Mouse (Mus musculus) macrophage (primary cell): ENCODE data around the gene Dhdh. TPM values are rescaled to one million over a fixed set of nuclear protein-coding genes. Genes with fewer than 3 reads are reported as not detected.
A peak's percentile ranks its signal among the peaks of the same experiment; 100 is the strongest.
"Not testable (repeated sequence)": the region's sequence is repeated elsewhere in the genome, so short reads cannot be mapped to it uniquely, and the experiment has no call there.

ENCODE experiments used
- H3K27ac ChIP-seq: fragments of 350-480 bp; formaldehyde crosslinking; 2 replicates; pipeline ENCODE4 v1.9.0; 2021
- H3K36me3 ChIP-seq: fragments of 350-480 bp; formaldehyde crosslinking; 2 replicates; pipeline ENCODE4 v1.9.0; 2021; ENCODE audit errors: inconsistent target
- H3K4me3 ChIP-seq: fragments of 350-480 bp; formaldehyde crosslinking; 2 replicates; pipeline ENCODE4 v1.9.0; 2021; ENCODE audit errors: inconsistent target
- H3K79me2 ChIP-seq: fragments of 350-480 bp; formaldehyde crosslinking; 2 replicates; pipeline ENCODE4 v1.9.0; 2021; ENCODE audit errors: inconsistent target
- WGBS: methylation state at CpG from one replicate; pipeline ENCODE4 v1.1.7; 2026; ENCODE audit warnings: inconsistent platforms; ENCODE audit not compliant: missing documents; 5-methylcytosine and 5-hydroxymethylcytosine counted together
- polyA plus RNA-seq: library from polyadenylated mRNA; stranded (reverse); fragments of 250-400 nt; gene quantifications from 3 replicates; pipeline ENCODE4 v1.2.4, GENCODE M21; 2018; ENCODE audit warnings: inconsistent platforms

Gene Dhdh
- polyA plus RNA-seq, 1 experiment from 2014 or later = 24.6 TPM

GRCm38 (mm10) chr7:45470869-45471268 is 17.7 kb downstream of the Dhdh start:
- Histone ChIP-seq H3K4me3 (no peak overlapping the region), H3K27ac (no peak overlapping the region), H3K79me2 (peaks cover 6% of the 10 kb centered on the region), H3K36me3 (no peaks in the 10 kb centered on the region; the same call in 1 of the 2 replicates)
- WGBS = 7% methylated on average over 3 of the region's 3 CpGs

DNA sequence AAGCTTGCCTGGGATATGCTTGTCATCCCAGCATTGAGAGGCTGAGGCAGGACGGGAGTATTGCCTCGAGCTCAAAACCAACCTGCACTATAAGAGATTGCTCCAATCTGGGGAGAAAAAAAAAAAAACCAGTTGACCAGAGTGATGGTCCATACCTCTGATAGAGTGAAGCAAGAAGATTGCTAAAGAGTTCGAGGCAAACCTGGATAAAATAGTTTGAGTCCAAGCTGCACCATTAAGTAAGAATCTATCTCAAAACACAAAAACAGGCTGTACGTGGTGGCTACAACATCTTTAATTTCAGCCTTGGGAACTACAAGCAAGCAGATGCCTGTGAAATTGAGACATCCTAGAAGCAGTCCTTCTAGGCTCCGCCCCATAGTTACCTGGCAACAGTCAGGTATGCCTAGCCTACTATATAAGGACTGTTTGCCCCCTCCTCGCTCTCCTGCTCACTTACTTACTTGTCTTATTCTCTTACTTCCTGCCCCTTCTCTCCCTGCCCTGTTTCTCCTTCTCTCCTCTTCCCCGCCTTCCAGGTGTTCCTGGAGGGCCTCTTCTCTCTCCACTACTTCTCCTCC is 21.4 kb downstream of the Dhdh start:
- H3K36me3 ChIP-seq = peaks cover 26% of the 10 kb centered on the region; the same call in 1 of the 2 replicates
- H3K4me3 ChIP-seq = peak overlapping the region; percentile 12; the same call in 1 of the 2 replicates
- no peak overlapping the region for H3K27ac ChIP-seq
- WGBS = 59% methylated on average over 6 of the region's 7 CpGs
- H3K79me2 ChIP-seq = peaks cover 42% of the 10 kb centered on the region

- WGBS = under 1% methylated on average over 56 of the region's 58 CpGs
- H3K79me2 ChIP-seq = peaks cover 49% of the 10 kb centered on the region
- peak within 1 kb of the TSS; percentile 93 for H3K4me3 ChIP-seq
- peaks cover 32% of the 10 kb centered on the region; the same call in 1 of the 2 replicates for H3K36me3 ChIP-seq
- H3K27ac ChIP-seq = peak within 1 kb of the TSS; percentile 95
These were observed 22.1 kb downstream of the Dhdh start, which contains the start of gene Bax for GRCm38 (mm10) chr7:45466283-45467089. Gene Bax, minus strand, starts transcription at chr7:45466898.

- WGBS = 97% methylated on average over 9 of the region's 9 CpGs
- Histone ChIP-seq H3K27ac (peak overlapping the region; percentile 95), H3K36me3 (peaks cover 33% of the 10 kb centered on the region; the same call in 1 of the 2 replicates), H3K79me2 (peaks cover 55% of the 10 kb centered on the region), H3K4me3 (peak overlapping the region; percentile 93)
These were observed 23.1 kb downstream of the Dhdh start for GRCm38 (mm10) chr7:45465549-45465948.

DNA sequence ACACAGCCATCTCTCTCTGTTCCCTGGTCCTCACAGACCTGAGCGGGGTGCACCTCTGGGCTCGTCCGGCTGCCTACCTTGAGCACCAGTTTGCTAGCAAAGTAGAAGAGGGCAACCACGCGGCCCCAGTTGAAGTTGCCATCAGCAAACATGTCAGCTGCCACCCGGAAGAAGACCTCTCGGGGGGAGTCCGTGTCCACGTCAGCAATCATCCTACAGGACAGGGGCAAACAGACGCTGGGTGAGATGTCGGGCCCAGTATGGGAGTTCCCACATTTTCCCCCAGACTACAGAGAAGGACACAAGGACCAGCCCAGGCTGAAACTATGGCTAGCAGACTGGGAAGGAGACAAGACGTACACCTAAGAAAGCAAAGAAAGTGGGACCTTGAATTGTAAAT is 23.5 kb downstream of the Dhdh start:
- peaks cover 33% of the 10 kb centered on the region; the same call in 1 of the 2 replicates for H3K36me3 ChIP-seq

GRCm38 (mm10) chr7:45463987-45464778 is 24.4 kb downstream of the Dhdh start:
- Histone ChIP-seq H3K27ac (0 out of 2 replicates have a peak overlapping the region, but pooled peaks have one; percentile 19), H3K4me3 (no peak overlapping the region; the same call in 1 of the 2 replicates), H3K36me3 (peaks cover 33% of the 10 kb centered on the region; the same call in 1 of the 2 replicates), H3K79me2 (peaks cover 65% of the 10 kb centered on the region)
- WGBS = 97% methylated on average over 7 of the region's 7 CpGs

More for the DNA sequence above, 23.5 kb downstream of the Dhdh start:
- Histone ChIP-seq H3K79me2 (peaks cover 59% of the 10 kb centered on the region), H3K27ac (peak overlapping the region; percentile 95), H3K4me3 (peak overlapping the region; percentile 93)
- 90% methylated on average over 12 of the region's 12 CpGs for WGBS

DNA sequence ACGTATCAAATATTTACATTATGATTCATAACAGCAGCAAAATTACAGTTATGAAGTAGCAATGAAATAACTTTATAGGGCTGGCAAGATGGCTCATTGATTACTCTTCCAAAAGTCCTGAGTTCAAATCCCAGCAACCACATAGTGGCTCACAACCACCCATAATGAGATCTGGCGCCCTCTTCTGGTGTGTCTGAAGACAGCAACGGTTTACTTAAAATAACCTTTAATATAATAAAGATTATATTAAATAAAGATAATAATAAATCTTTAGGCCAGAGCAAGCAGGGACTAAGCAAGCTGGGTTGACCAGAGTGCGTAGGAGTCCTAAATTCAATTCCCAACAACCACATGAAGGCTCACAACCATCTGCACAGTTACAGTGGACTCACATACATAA is 25.7 kb downstream of the Dhdh start:
- H3K36me3 ChIP-seq = peaks cover 33% of the 10 kb centered on the region; the same call in 1 of the 2 replicates
- H3K27ac ChIP-seq, H3K4me3 ChIP-seq: not testable (repeated sequence)
- WGBS = 68% methylated on average over 3 of the region's 4 CpGs
- H3K79me2 ChIP-seq = peaks cover 78% of the 10 kb centered on the region

DNA sequence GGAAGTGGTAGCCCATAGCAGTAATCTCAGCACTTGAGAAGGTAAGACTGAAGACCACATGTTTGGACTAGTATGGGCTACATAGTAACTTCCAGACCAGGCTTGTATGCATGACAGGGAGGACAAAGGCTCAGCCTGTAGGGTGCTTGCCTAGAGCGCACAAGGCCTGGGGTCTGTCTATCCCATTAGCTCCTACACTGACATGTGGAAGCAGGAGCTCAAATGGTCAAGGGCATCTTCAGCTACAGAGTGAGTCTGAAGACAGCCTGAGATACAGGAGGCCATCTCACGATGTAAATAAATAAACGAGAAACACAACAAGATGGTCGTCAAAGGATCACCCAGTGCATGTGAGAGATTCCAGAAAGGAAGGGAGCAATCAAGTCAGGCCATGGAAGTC is 26.3 kb downstream of the Dhdh start:
- Histone ChIP-seq H3K79me2 (peaks cover 83% of the 10 kb centered on the region), H3K4me3 (no peak overlapping the region), H3K36me3 (peaks cover 33% of the 10 kb centered on the region; the same call in 1 of the 2 replicates), H3K27ac (peak overlapping the region; percentile 100; the same call in 1 of the 2 replicates)
- WGBS = 96% methylated on average over 4 of the region's 4 CpGs

- peak overlapping the region; percentile 100 for H3K27ac ChIP-seq
These were observed 26.8 kb downstream of the Dhdh start for GRCm38 (mm10) chr7:45461781-45462180.

DNA sequence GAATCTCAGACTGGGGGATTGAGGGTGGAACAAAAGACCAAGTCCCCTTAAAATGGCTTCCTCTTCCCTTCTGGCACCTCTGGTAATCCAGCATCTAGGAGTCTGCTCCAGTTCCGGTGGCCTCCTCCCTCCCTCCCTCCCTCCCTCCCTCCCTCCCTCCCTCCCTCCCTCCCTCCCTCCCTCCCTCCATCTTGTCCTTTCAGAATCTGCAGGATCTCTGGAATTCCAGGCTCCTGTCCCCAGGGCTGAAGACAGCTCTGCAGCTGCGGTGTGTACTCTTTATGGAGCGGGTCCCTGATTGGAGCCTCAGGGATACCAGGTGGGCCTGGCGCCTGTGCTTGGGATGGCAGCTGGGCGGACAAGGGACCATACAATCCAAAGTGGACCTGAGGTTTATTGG is 27.3 kb downstream of the Dhdh start:
- Histone ChIP-seq H3K79me2 (peaks cover 82% of the 10 kb centered on the region), H3K4me3 (no peak overlapping the region), H3K36me3 (peaks cover 33% of the 10 kb centered on the region; the same call in 1 of the 2 replicates), H3K27ac (peak overlapping the region; percentile 100)
- WGBS = 100% methylated on average over 1 of the region's 5 CpGs

More at GRCm38 (mm10) chr7:45461781-45462180, 26.8 kb downstream of the Dhdh start:
- peaks cover 83% of the 10 kb centered on the region for H3K79me2 ChIP-seq
- 95% methylated on average over 3 of the region's 4 CpGs for WGBS
- H3K36me3 ChIP-seq = peaks cover 33% of the 10 kb centered on the region; the same call in 1 of the 2 replicates
- H3K4me3 ChIP-seq = no peak overlapping the region

DNA sequence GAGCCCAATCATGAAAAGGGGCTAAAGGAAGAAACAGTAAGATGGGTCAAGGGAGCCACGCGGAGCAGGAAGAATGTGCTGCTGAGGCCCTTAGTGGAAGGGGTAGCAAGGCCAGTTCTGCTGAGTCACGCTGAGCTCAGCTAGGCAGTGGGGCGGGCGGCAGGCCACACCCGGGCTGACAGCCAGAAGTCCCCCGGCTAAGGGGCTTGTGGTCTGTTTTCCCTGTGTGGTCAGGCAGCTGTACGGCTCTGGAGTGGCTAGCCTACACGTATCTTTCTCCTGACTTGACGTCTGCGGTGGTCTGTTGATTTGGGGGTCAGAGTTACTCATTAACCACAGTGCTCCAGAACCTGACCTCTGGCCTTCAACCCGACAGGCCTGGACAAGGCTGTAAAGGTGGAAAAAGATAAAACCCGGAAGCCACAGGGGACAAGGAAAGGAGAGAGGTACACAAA is 27.7 kb downstream of the Dhdh start:
- 0% methylated on average over 13 of the region's 13 CpGs for WGBS
- H3K4me3 ChIP-seq = peak overlapping the region; percentile 33; the same call in 1 of the 2 replicates
- H3K79me2 ChIP-seq = peaks cover 78% of the 10 kb centered on the region
- peak overlapping the region; percentile 100 for H3K27ac ChIP-seq
- peaks cover 33% of the 10 kb centered on the region; the same call in 1 of the 2 replicates for H3K36me3 ChIP-seq

DNA sequence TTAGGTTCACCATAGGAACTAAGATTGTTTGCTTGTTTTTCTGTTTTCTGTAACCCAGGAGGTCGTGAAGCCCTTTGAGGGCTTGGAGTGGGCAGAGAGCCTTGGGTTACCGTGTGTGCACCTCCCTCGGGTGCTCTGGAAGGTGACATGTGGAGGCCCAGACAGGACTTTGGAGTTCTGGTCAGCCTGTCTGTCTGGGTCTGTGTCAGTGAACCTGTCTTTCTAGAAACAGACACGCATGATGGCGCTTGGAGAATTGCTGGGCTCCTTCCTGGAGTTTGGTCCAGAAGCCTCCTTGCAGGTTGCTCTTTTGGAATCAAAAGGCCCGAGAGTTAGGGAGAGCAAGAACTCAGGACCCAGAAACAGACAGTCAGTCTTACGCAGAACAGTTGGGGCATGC is 28.2 kb downstream of the Dhdh start:
- H3K79me2 ChIP-seq = peaks cover 72% of the 10 kb centered on the region
- WGBS = 36% methylated on average over 7 of the region's 7 CpGs
- peak overlapping the region; percentile 100 for H3K27ac ChIP-seq
- H3K36me3 ChIP-seq = peaks cover 33% of the 10 kb centered on the region; the same call in 1 of the 2 replicates
- peak overlapping the region; percentile 33 for H3K4me3 ChIP-seq

GRCm38 (mm10) chr7:45459564-45460140 is 29.0 kb downstream of the Dhdh start, which contains the start of gene Ftl1:
Gene Ftl1, minus strand, starts transcription at chr7:45459884.
- H3K79me2 ChIP-seq = peaks cover 65% of the 10 kb centered on the region
- H3K4me3 ChIP-seq = peak within 1 kb of the TSS; percentile 99
- H3K27ac ChIP-seq = peak within 1 kb of the TSS; percentile 100
- peaks cover 28% of the 10 kb centered on the region; the same call in 1 of the 2 replicates for H3K36me3 ChIP-seq
- 3% methylated on average over 20 of the region's 37 CpGs for WGBS
